Mouse (Mus musculus): ENCODE results near the gene Foxd4. TPM values are rescaled to one million over a fixed set of nuclear protein-coding genes. Genes with fewer than 3 reads are reported as not detected.

Gene Foxd4
- not detected in 2 replicates for polyA plus RNA-seq (2016; fragmentation: Nextera tagmentation; extraction: Ambion mirVana)

DNA sequence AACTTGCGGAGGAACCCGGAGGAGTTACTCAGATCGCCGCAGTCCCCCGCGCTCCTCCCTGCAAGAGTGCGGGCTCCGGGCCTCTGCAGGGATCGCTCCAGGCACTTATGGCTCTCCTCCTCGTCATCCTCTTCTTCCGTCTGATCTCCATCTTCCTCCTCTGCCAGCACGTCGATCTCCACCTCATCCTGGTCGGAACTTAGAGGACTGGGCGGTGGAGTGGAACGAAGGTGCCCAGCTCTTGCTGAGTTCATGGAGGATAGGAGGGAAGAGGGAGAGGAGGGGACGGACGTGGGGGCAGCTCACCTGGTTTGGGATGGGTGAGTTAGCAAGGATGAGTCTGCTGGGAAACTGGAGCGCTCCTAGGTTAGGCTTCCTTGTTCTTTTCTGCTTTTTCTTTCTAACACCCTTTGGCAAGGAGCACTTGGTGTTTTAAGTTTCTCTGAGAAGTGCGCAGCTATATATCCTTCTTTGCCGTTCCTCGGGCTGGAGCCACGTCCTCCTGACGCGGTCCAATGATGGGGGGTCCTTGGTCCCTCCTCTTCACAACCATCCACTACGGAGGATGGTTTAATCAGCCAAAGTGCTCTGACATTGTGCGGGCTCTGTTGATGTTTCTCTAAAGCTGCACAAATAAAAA, at the start of gene Foxd4:
Gene Foxd4, minus strand, starts transcription at position 617 of the 640 bp plus-strand sequence.
- peak within 1 kb of the TSS; percentile 66 for H3K4me2 ChIP-seq
- no peak within 1 kb of the TSS; the same call in 1 of the 2 replicates for H3K9ac ChIP-seq (replicated peaks)
- peak within 1 kb of the TSS; percentile 41 for H3K4me3 ChIP-seq (replicated peaks)
- H3K36me3 ChIP-seq = no peaks in the 10 kb centered on the region
- H3K27ac ChIP-seq = no peak within 1 kb of the TSS
- WGBS = under 1% methylated on average over 27 of the region's 27 CpGs
- H3K4me1 ChIP-seq (replicated peaks) = peaks cover 23% of the 10 kb centered on the region
- ATAC-seq (ENCODE audit: insufficient number of reproducible peaks, insufficient read depth, low FRiP score, low TSS enrichment, low read depth) = no peak
- H3K27me3 ChIP-seq = peaks cover 82% of the 10 kb centered on the region
- no peaks in the 10 kb centered on the region for H3K9me3 ChIP-seq

DNA sequence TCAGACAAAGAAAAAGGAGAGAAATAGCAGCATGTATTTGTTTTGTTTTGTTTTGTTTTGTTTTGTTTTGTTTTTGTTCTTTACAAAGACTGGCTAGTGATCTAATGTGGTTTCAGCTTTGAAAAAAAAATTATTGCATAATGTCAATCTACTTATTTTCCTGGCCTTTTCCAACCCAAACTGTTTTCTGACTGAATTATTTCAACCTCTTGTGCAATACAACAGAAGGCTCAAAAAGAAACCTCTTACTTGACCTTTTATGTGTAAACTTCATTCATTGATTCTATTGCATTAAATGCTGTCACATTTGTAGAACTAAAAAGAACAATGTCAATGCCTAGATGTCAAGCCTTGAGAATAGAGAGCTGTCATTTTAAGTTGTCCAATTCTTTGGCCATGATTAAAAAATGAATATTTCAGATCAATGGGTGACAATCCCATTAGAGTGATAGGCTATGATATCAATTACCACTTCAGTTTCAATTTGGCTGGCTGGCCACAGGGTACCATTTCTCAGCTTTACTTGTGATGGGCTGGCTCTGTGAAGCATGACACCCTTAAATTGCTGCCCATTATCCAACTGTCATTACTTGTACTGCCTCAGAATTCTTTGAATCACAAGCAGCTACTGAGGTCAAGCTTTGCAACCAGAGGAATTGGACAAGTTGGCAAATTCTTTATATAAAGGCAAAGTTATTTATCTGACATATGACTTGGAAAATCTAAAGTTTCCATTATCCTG, 44.7 kb upstream of the Foxd4 start:
- Histone ChIP-seq H3K27ac (no peak overlapping the region), H3K4me1 (replicated peaks) (no peaks in the 10 kb centered on the region)
- ATAC-seq (ENCODE audit: insufficient number of reproducible peaks, insufficient read depth, low FRiP score, low TSS enrichment, low read depth) = no peak

DNA sequence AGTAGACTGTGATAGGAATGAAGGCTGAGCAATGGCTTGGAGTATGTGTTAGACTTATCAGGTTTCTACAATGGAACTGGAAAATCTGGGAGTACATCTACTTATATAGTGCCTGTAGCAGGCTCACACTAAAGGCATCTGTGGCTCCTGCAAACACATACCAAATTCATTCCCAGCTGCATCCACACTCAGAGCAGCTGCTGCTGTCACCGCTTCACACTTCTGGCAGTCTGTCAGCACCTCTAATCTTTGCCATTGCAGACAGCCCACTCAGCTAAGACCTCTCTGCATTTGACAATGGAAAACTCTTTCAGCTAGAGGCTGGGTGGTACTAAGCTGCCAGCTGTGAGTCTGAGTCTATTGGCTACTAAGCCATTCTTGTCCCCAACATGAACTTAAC, 36.1 kb upstream of the Foxd4 start:
- Histone ChIP-seq H3K9ac (replicated peaks) (no peak overlapping the region), H3K27me3 (no peaks in the 10 kb centered on the region), H3K4me3 (replicated peaks) (no peak overlapping the region), H3K4me1 (replicated peaks) (no peaks in the 10 kb centered on the region), H3K27ac (no peak overlapping the region), H3K4me2 (no peak overlapping the region), H3K9me3 (no peaks in the 10 kb centered on the region), H3K36me3 (peaks cover 31% of the 10 kb centered on the region)
- ATAC-seq (ENCODE audit: insufficient number of reproducible peaks, insufficient read depth, low FRiP score, low TSS enrichment, low read depth) = no peak
- WGBS = 83% methylated on average over 1 of the region's 1 CpGs

More for the DNA sequence above, 44.7 kb upstream of the Foxd4 start:
- H3K27me3 ChIP-seq = no peaks in the 10 kb centered on the region
- H3K4me3 ChIP-seq (replicated peaks) = no peak overlapping the region
- no peak overlapping the region for H3K9ac ChIP-seq (replicated peaks)
- no peaks in the 10 kb centered on the region for H3K9me3 ChIP-seq
- no peak overlapping the region for H3K4me2 ChIP-seq
- H3K36me3 ChIP-seq = 0 out of 2 replicates have a peak, but pooled peaks cover 2% of the 10 kb centered on the region

DNA sequence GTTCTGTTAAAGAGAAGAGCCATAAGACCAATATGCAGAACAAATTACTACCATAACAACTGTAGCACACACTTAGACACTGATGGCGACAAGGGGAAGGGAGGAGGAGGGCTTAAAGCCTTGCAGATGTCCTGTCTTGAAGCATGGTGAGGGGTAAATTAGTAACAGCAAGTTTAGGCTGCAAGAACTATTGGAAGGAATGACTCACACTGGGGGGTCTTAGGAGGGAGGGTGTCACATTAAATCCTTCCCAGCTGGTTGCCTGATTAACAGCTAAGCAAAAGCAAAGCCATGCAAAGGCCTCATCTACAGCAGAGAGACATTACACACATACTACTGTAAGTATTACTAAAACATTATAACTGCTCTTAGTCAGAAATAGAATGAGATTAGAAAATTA, 28.0 kb upstream of the Foxd4 start:
- peaks cover 1% of the 10 kb centered on the region; the same call in 1 of the 2 replicates for H3K36me3 ChIP-seq
- no peaks in the 10 kb centered on the region for H3K9me3 ChIP-seq
- H3K4me3 ChIP-seq (replicated peaks) = no peak overlapping the region
- H3K4me1 ChIP-seq (replicated peaks) = no peaks in the 10 kb centered on the region; the same call in none of the 2 replicates
- ATAC-seq (ENCODE audit: insufficient number of reproducible peaks, insufficient read depth, low FRiP score, low TSS enrichment, low read depth) = no peak
- no peak overlapping the region for H3K27ac ChIP-seq
- no peak overlapping the region for H3K9ac ChIP-seq (replicated peaks)
- no peaks in the 10 kb centered on the region for H3K27me3 ChIP-seq
- no peak overlapping the region for H3K4me2 ChIP-seq
- 24% methylated on average over 1 of the region's 1 CpGs for WGBS

DNA sequence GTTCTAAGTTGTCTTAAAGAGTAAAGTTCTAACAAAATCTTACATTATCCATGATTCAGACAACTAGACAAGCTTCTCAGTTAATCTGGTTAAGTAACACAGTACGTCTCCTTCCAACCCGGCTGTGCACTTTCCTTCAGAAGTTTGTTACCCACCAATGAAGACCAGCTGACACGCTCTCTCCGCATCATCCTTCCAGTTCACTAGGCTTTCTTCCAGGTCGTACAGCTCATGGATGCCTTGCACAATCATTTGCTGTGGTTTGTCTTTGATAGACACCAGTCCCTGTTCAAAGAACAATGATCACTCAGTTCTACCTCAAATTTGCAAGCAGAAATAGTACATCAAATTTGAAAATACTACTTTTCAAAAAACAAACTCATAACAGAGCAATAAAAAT, 19.9 kb upstream of the Foxd4 start:
- no peaks in the 10 kb centered on the region for H3K27me3 ChIP-seq
- H3K36me3 ChIP-seq = peaks cover 29% of the 10 kb centered on the region
- H3K9ac ChIP-seq (replicated peaks) = no peak overlapping the region
- H3K4me2 ChIP-seq = no peak overlapping the region
- H3K4me1 ChIP-seq (replicated peaks) = no peaks in the 10 kb centered on the region
- no peak overlapping the region for H3K4me3 ChIP-seq (replicated peaks)
- WGBS = 94% methylated on average over 5 of the region's 5 CpGs
- peaks cover 3% of the 10 kb centered on the region; the same call in 1 of the 2 replicates for H3K9me3 ChIP-seq
- ATAC-seq (ENCODE audit: insufficient number of reproducible peaks, insufficient read depth, low FRiP score, low TSS enrichment, low read depth) = no peak
- no peak overlapping the region for H3K27ac ChIP-seq

- H3K4me1 ChIP-seq (replicated peaks) = no peaks in the 10 kb centered on the region
- no peaks in the 10 kb centered on the region for H3K36me3 ChIP-seq
- no peaks in the 10 kb centered on the region for H3K9me3 ChIP-seq
- no peak overlapping the region for H3K9ac ChIP-seq (replicated peaks)
- H3K4me3 ChIP-seq (replicated peaks) = no peak overlapping the region
- 89% methylated on average over 3 of the region's 3 CpGs for WGBS
- H3K4me2 ChIP-seq = no peak overlapping the region
- ATAC-seq (ENCODE audit: insufficient number of reproducible peaks, insufficient read depth, low FRiP score, low TSS enrichment, low read depth) = no peak
- peaks cover 11% of the 10 kb centered on the region for H3K27me3 ChIP-seq
- H3K27ac ChIP-seq = no peak overlapping the region
Measured at GRCm38 (mm10) chr19:24908385-24909155, 7.6 kb upstream of the Foxd4 start.

GRCm38 (mm10) chr19:24907655-24908054, 6.7 kb upstream of the Foxd4 start:
- 93% methylated on average over 6 of the region's 6 CpGs for WGBS
- H3K4me1 ChIP-seq (replicated peaks) = no peaks in the 10 kb centered on the region
- H3K4me2 ChIP-seq = no peak overlapping the region

DNA sequence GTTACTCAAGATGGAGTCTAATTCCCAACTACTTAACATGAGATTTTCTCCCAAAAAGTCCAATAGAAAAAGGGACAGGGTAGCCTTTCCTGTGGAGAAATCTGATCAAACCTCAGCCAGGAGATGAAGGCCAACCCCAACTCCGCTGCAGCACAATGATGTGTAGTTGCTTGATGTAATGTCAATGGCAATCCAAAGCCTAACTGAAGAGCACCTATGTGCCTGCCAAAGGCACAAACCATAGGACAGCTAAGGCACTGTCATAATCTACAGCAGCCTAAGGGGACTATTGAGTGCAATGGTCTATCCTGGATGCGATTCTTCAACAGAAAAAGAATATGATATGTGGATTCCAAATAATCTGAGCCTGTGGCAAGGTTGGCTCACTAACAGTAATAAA, 1.8 kb upstream of the Foxd4 start:
- Histone ChIP-seq H3K36me3 (no peaks in the 10 kb centered on the region), H3K4me1 (replicated peaks) (peaks cover 16% of the 10 kb centered on the region), H3K4me2 (no peak overlapping the region), H3K4me3 (replicated peaks) (no peak overlapping the region), H3K27ac (no peak overlapping the region), H3K9ac (replicated peaks) (no peak overlapping the region), H3K27me3 (peaks cover 62% of the 10 kb centered on the region), H3K9me3 (no peaks in the 10 kb centered on the region)
- 46% methylated on average over 2 of the region's 2 CpGs for WGBS
- no peak for ATAC-seq (ENCODE audit: insufficient number of reproducible peaks, insufficient read depth, low FRiP score, low TSS enrichment, low read depth)

More at GRCm38 (mm10) chr19:24907655-24908054, 6.7 kb upstream of the Foxd4 start:
- no peaks in the 10 kb centered on the region for H3K36me3 ChIP-seq
- no peak overlapping the region for H3K9ac ChIP-seq (replicated peaks)
- H3K9me3 ChIP-seq = no peaks in the 10 kb centered on the region
- ATAC-seq (ENCODE audit: insufficient number of reproducible peaks, insufficient read depth, low FRiP score, low TSS enrichment, low read depth) = no peak
- no peak overlapping the region for H3K27ac ChIP-seq
- H3K4me3 ChIP-seq (replicated peaks) = no peak overlapping the region
- peaks cover 19% of the 10 kb centered on the region for H3K27me3 ChIP-seq

- peaks cover 68% of the 10 kb centered on the region for H3K27me3 ChIP-seq
- no peak overlapping the region for H3K4me2 ChIP-seq
- no peak overlapping the region for H3K4me3 ChIP-seq (replicated peaks)
- ATAC-seq (ENCODE audit: insufficient number of reproducible peaks, insufficient read depth, low FRiP score, low TSS enrichment, low read depth) = no peak
- no peak overlapping the region for H3K9ac ChIP-seq (replicated peaks)
- H3K9me3 ChIP-seq = no peaks in the 10 kb centered on the region
- no peak overlapping the region for H3K27ac ChIP-seq
- peaks cover 21% of the 10 kb centered on the region for H3K4me1 ChIP-seq (replicated peaks)
- WGBS = 2% methylated on average over 2 of the region's 2 CpGs
- no peaks in the 10 kb centered on the region for H3K36me3 ChIP-seq
Measured at GRCm38 (mm10) chr19:24902256-24902655, 1.3 kb upstream of the Foxd4 start.

DNA sequence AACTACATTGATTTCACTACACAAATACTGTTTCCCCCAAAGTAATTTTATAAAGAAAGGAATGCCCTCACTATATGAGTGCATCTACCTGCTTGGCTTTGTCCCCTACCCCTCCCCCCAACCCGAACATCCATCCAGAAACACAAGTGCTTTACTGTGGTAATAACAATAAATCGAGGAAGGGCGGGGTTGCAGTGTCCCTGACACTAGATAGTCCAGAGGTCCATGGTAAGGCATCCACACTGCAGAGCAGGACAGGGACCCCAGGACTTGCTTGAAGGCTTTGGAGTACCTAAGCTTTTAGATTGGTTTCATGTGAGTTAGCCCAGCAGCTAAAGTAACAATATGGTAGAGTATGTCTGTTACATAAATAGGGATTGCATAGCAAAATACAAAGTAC, 669 bp upstream of the Foxd4 start:
- H3K27me3 ChIP-seq = peaks cover 72% of the 10 kb centered on the region
- no peak overlapping the region for H3K4me3 ChIP-seq (replicated peaks)
- H3K9ac ChIP-seq (replicated peaks) = no peak overlapping the region
- no peak for ATAC-seq (ENCODE audit: insufficient number of reproducible peaks, insufficient read depth, low FRiP score, low TSS enrichment, low read depth)
- no peaks in the 10 kb centered on the region for H3K36me3 ChIP-seq
- H3K27ac ChIP-seq = no peak overlapping the region
- H3K9me3 ChIP-seq = no peaks in the 10 kb centered on the region
- 10% methylated on average over 3 of the region's 3 CpGs for WGBS
- H3K4me1 ChIP-seq (replicated peaks) = peaks cover 23% of the 10 kb centered on the region
- no peak overlapping the region for H3K4me2 ChIP-seq

Data from limb, embryonic 12.5 days (tissue).